Mouse (Mus musculus): ENCODE measurements around the gene Bad. TPM values are rescaled to one million over a fixed set of nuclear protein-coding genes. Genes with fewer than 3 reads are reported as not detected.
A peak's percentile ranks its signal among the peaks of the same experiment; 100 is the strongest.

The Bad gene
- polyA plus RNA-seq, 2 experiments = 76.5 to 77.5 TPM

- Histone ChIP-seq H3K4me2 (replicated peaks; ENCODE audit: low read depth, low read length, severe bottlenecking) (no peak overlapping the region), H3K4me3 (replicated peaks; ENCODE audit: low read length) (no peak overlapping the region), H3K9ac (ENCODE audit: low read depth, low read length, severe bottlenecking) (no peak overlapping the region), H3K4me1 (ENCODE audit: control insufficient read depth, insufficient read depth, low read length) (peaks cover 9% of the 10 kb centered on the region; the same call in 1 of the 2 replicates), H3K27me3 (ENCODE audit: control insufficient read depth, insufficient read depth, low read length) (peaks cover 85% of the 10 kb centered on the region), H3K9me3 (ENCODE audit: control insufficient read depth, low read length) (no peaks in the 10 kb centered on the region), H3K36me3 (ENCODE audit: control insufficient read depth, insufficient read depth, low read length) (no peaks in the 10 kb centered on the region), H3K27ac (replicated peaks; ENCODE audit: low read depth, low read length) (no peak overlapping the region)
- 74% methylated on average over 1 of the region's 1 CpGs for WGBS
- DNase-seq (ENCODE audit: low spot score) (no peak), ATAC-seq (ENCODE audit: low FRiP score, low read depth) (no peak)
- no peak for TF ChIP-seq POLR2A (IDR thresholded peaks at IDR 0.05; ENCODE audit: borderline replicate concordance, extremely low read depth, insufficient read depth, insufficient read length)
These were observed 9.6 kb upstream of the Bad start for GRCm38 (mm10) chr19:6932018-6932417.

GRCm38 (mm10) chr19:6933102-6933435, 8.6 kb upstream of the Bad start:
- peak overlapping the region; percentile 49; the same call in 1 of the 2 replicates for H3K9ac ChIP-seq (ENCODE audit: low read depth, low read length, severe bottlenecking)
- H3K4me2 ChIP-seq (replicated peaks; ENCODE audit: low read depth, low read length, severe bottlenecking) = peak overlapping the region; percentile 71
- no peak overlapping the region for H3K27ac ChIP-seq (replicated peaks; ENCODE audit: low read depth, low read length)
- peaks cover 9% of the 10 kb centered on the region; the same call in 1 of the 2 replicates for H3K4me1 ChIP-seq (ENCODE audit: control insufficient read depth, insufficient read depth, low read length)
- no peaks in the 10 kb centered on the region for H3K36me3 ChIP-seq (ENCODE audit: control insufficient read depth, insufficient read depth, low read length)
- H3K4me3 ChIP-seq (replicated peaks; ENCODE audit: low read length) = peak overlapping the region; percentile 42
- no peaks in the 10 kb centered on the region for H3K9me3 ChIP-seq (ENCODE audit: control insufficient read depth, low read length)
- 19% methylated on average over 4 of the region's 4 CpGs for WGBS
- peaks cover 74% of the 10 kb centered on the region for H3K27me3 ChIP-seq (ENCODE audit: control insufficient read depth, insufficient read depth, low read length)
- no peak for ATAC-seq (ENCODE audit: low FRiP score, low read depth)
- TF ChIP-seq POLR2A (IDR thresholded peaks at IDR 0.05; ENCODE audit: borderline replicate concordance, extremely low read depth, insufficient read depth, insufficient read length) = no peak
- DNase-seq (ENCODE audit: low spot score) = no peak

GRCm38 (mm10) chr19:6933436-6934194, 8.0 kb upstream of the Bad start:
- Histone ChIP-seq H3K36me3 (ENCODE audit: control insufficient read depth, insufficient read depth, low read length) (0 out of 2 replicates have a peak, but pooled peaks cover 2% of the 10 kb centered on the region), H3K9me3 (ENCODE audit: control insufficient read depth, low read length) (no peaks in the 10 kb centered on the region), H3K27me3 (ENCODE audit: control insufficient read depth, insufficient read depth, low read length) (peaks cover 69% of the 10 kb centered on the region), H3K27ac (replicated peaks; ENCODE audit: low read depth, low read length) (no peak overlapping the region), H3K4me3 (replicated peaks; ENCODE audit: low read length) (peak overlapping the region; percentile 42), H3K9ac (ENCODE audit: low read depth, low read length, severe bottlenecking) (peak overlapping the region; percentile 49), H3K4me2 (replicated peaks; ENCODE audit: low read depth, low read length, severe bottlenecking) (peak overlapping the region; percentile 71), H3K4me1 (ENCODE audit: control insufficient read depth, insufficient read depth, low read length) (peaks cover 9% of the 10 kb centered on the region; the same call in 1 of the 2 replicates)
- DNase-seq (ENCODE audit: low spot score) (no peak), ATAC-seq (ENCODE audit: low FRiP score, low read depth) (0 out of 2 replicates have a peak, but pooled peaks have one; percentile 46)
- no peak for TF ChIP-seq POLR2A (IDR thresholded peaks at IDR 0.05; ENCODE audit: borderline replicate concordance, extremely low read depth, insufficient read depth, insufficient read length)
- 3% methylated on average over 51 of the region's 58 CpGs for WGBS

GRCm38 (mm10) chr19:6934195-6934977, 7.3 kb upstream of the Bad start, which contains the start of gene Kcnk4:
Kcnk4 (minus strand) TSS chr19:6934515.
- no peak for DNase-seq (ENCODE audit: low spot score)
- TF ChIP-seq POLR2A (IDR thresholded peaks at IDR 0.05; ENCODE audit: borderline replicate concordance, extremely low read depth, insufficient read depth, insufficient read length) = no peak
- peak within 1 kb of the TSS; percentile 49 for H3K9ac ChIP-seq (ENCODE audit: low read depth, low read length, severe bottlenecking)

GRCm38 (mm10) chr19:6936299-6936698, 5.4 kb upstream of the Bad start:
- TF ChIP-seq POLR2A (IDR thresholded peaks at IDR 0.05; ENCODE audit: borderline replicate concordance, extremely low read depth, insufficient read depth, insufficient read length) = no peak

More at GRCm38 (mm10) chr19:6934195-6934977, 7.3 kb upstream of the Bad start, which contains the start of gene Kcnk4:
- H3K4me2 ChIP-seq (replicated peaks; ENCODE audit: low read depth, low read length, severe bottlenecking) = peak within 1 kb of the TSS; percentile 71
- H3K4me3 ChIP-seq (replicated peaks; ENCODE audit: low read length) = peak within 1 kb of the TSS; percentile 42
- peaks cover 9% of the 10 kb centered on the region; the same call in 1 of the 2 replicates for H3K4me1 ChIP-seq (ENCODE audit: control insufficient read depth, insufficient read depth, low read length)
- 7% methylated on average over 23 of the region's 23 CpGs for WGBS
- no peaks in the 10 kb centered on the region for H3K9me3 ChIP-seq (ENCODE audit: control insufficient read depth, low read length)
- no peak within 1 kb of the TSS for H3K27ac ChIP-seq (replicated peaks; ENCODE audit: low read depth, low read length)
- peaks cover 61% of the 10 kb centered on the region for H3K27me3 ChIP-seq (ENCODE audit: control insufficient read depth, insufficient read depth, low read length)
- ATAC-seq (ENCODE audit: low FRiP score, low read depth) = no peak
- 0 out of 2 replicates have a peak, but pooled peaks cover 2% of the 10 kb centered on the region for H3K36me3 ChIP-seq (ENCODE audit: control insufficient read depth, insufficient read depth, low read length)

More at GRCm38 (mm10) chr19:6936299-6936698, 5.4 kb upstream of the Bad start:
- Histone ChIP-seq H3K27ac (replicated peaks; ENCODE audit: low read depth, low read length) (no peak overlapping the region), H3K4me3 (replicated peaks; ENCODE audit: low read length) (no peak overlapping the region), H3K9me3 (ENCODE audit: control insufficient read depth, low read length) (no peaks in the 10 kb centered on the region), H3K9ac (ENCODE audit: low read depth, low read length, severe bottlenecking) (no peak overlapping the region), H3K4me2 (replicated peaks; ENCODE audit: low read depth, low read length, severe bottlenecking) (no peak overlapping the region), H3K36me3 (ENCODE audit: control insufficient read depth, insufficient read depth, low read length) (0 out of 2 replicates have a peak, but pooled peaks cover 2% of the 10 kb centered on the region), H3K27me3 (ENCODE audit: control insufficient read depth, insufficient read depth, low read length) (peaks cover 49% of the 10 kb centered on the region), H3K4me1 (ENCODE audit: control insufficient read depth, insufficient read depth, low read length) (peaks cover 18% of the 10 kb centered on the region)
- DNase-seq (ENCODE audit: low spot score) (no peak), ATAC-seq (ENCODE audit: low FRiP score, low read depth) (no peak)
- WGBS = 22% methylated on average over 3 of the region's 3 CpGs

Data from limb, embryonic 14.5 days (tissue).